Mouse (Mus musculus): ENCODE measurements around the gene Trak1. TPM values are rescaled to one million over a fixed set of nuclear protein-coding genes. Genes with fewer than 3 reads are reported as not detected.

The Trak1 gene
- polyA plus RNA-seq, 1 experiment from 2014 or later = 37.3 TPM

GRCm38 (mm10) chr9:121298065-121298398 is 730 bp downstream of the Trak1 start:
- 3% methylated on average over 7 of the region's 7 CpGs for WGBS
- H3K27me3 ChIP-seq (replicated peaks) = peaks cover 5% of the 10 kb centered on the region; the same call in 1 of the 2 replicates
- H3K9me3 ChIP-seq (replicated peaks) = no peaks in the 10 kb centered on the region
- H3K4me1 ChIP-seq (replicated peaks) = peaks cover 35% of the 10 kb centered on the region
- no peak for ATAC-seq (ENCODE audit: insufficient number of reproducible peaks, low FRiP score)
- no peaks in the 10 kb centered on the region for H3K36me3 ChIP-seq
- peak overlapping the region; percentile 91 for H3K4me3 ChIP-seq
- peak overlapping the region; percentile 93 for H3K4me2 ChIP-seq
- H3K9ac ChIP-seq = peak overlapping the region; percentile 98
- peak overlapping the region; percentile 50 for H3K27ac ChIP-seq (ENCODE audit: poor library complexity, severe bottlenecking)

- WGBS = 33% methylated on average over 15 of the region's 15 CpGs
- peaks cover 40% of the 10 kb centered on the region for H3K4me1 ChIP-seq (replicated peaks)
- no peaks in the 10 kb centered on the region for H3K9me3 ChIP-seq (replicated peaks)
- no peaks in the 10 kb centered on the region for H3K36me3 ChIP-seq
- H3K4me3 ChIP-seq = peak overlapping the region; percentile 91
- H3K27me3 ChIP-seq (replicated peaks) = peaks cover 5% of the 10 kb centered on the region; the same call in 1 of the 2 replicates
- peak overlapping the region; percentile 50 for H3K27ac ChIP-seq (ENCODE audit: poor library complexity, severe bottlenecking)
- H3K4me2 ChIP-seq = peak overlapping the region; percentile 93
- peak overlapping the region; percentile 98 for H3K9ac ChIP-seq
- ATAC-seq (ENCODE audit: insufficient number of reproducible peaks, low FRiP score) = no peak
Observed at GRCm38 (mm10) chr9:121298411-121299091, 1.2 kb downstream of the Trak1 start.

- Histone ChIP-seq H3K4me1 (replicated peaks) (peaks cover 47% of the 10 kb centered on the region), H3K9ac (no peak overlapping the region)
Observed at GRCm38 (mm10) chr9:121299223-121299755, 2.0 kb downstream of the Trak1 start.

GRCm38 (mm10) chr9:121299976-121300570 is 2.8 kb downstream of the Trak1 start:
- H3K27me3 ChIP-seq (replicated peaks) = peaks cover 5% of the 10 kb centered on the region; the same call in 1 of the 2 replicates
- H3K9me3 ChIP-seq (replicated peaks) = no peaks in the 10 kb centered on the region
- 0 out of 2 replicates have a peak overlapping the region, but pooled peaks have one; percentile 3 for H3K9ac ChIP-seq
- no peak overlapping the region for H3K4me3 ChIP-seq
- H3K4me2 ChIP-seq = peak overlapping the region; percentile 93; the same call in 1 of the 2 replicates
- WGBS = 72% methylated on average over 19 of the region's 19 CpGs
- peaks cover 48% of the 10 kb centered on the region for H3K4me1 ChIP-seq (replicated peaks)
- no peak overlapping the region for H3K27ac ChIP-seq (ENCODE audit: poor library complexity, severe bottlenecking)
- no peaks in the 10 kb centered on the region for H3K36me3 ChIP-seq
- no peak for ATAC-seq (ENCODE audit: insufficient number of reproducible peaks, low FRiP score)

More at GRCm38 (mm10) chr9:121299223-121299755, 2.0 kb downstream of the Trak1 start:
- no peaks in the 10 kb centered on the region for H3K9me3 ChIP-seq (replicated peaks)
- peaks cover 5% of the 10 kb centered on the region; the same call in 1 of the 2 replicates for H3K27me3 ChIP-seq (replicated peaks)
- 66% methylated on average over 9 of the region's 9 CpGs for WGBS
- peak overlapping the region; percentile 91 for H3K4me3 ChIP-seq
- no peaks in the 10 kb centered on the region for H3K36me3 ChIP-seq
- no peak overlapping the region for H3K27ac ChIP-seq (ENCODE audit: poor library complexity, severe bottlenecking)
- ATAC-seq (ENCODE audit: insufficient number of reproducible peaks, low FRiP score) = no peak
- H3K4me2 ChIP-seq = peak overlapping the region; percentile 93

GRCm38 (mm10) chr9:121301041-121301920 is 4.0 kb downstream of the Trak1 start:
- H3K9me3 ChIP-seq (replicated peaks) = no peaks in the 10 kb centered on the region
- H3K4me1 ChIP-seq (replicated peaks) = peaks cover 48% of the 10 kb centered on the region
- no peak overlapping the region; the same call in 1 of the 2 replicates for H3K4me2 ChIP-seq
- WGBS = 76% methylated on average over 22 of the region's 22 CpGs
- H3K4me3 ChIP-seq = no peak overlapping the region
- H3K27ac ChIP-seq (ENCODE audit: poor library complexity, severe bottlenecking) = no peak overlapping the region
- ATAC-seq (ENCODE audit: insufficient number of reproducible peaks, low FRiP score) = no peak
- H3K27me3 ChIP-seq (replicated peaks) = peaks cover 5% of the 10 kb centered on the region; the same call in 1 of the 2 replicates
- no peaks in the 10 kb centered on the region for H3K36me3 ChIP-seq
- H3K9ac ChIP-seq = 0 out of 2 replicates have a peak overlapping the region, but pooled peaks have one; percentile 1

- Histone ChIP-seq H3K27me3 (replicated peaks) (no peaks in the 10 kb centered on the region), H3K4me1 (replicated peaks) (peaks cover 48% of the 10 kb centered on the region), H3K9ac (no peak overlapping the region), H3K4me3 (no peak overlapping the region), H3K9me3 (replicated peaks) (no peaks in the 10 kb centered on the region), H3K4me2 (no peak overlapping the region), H3K27ac (ENCODE audit: poor library complexity, severe bottlenecking) (no peak overlapping the region), H3K36me3 (no peaks in the 10 kb centered on the region)
- 81% methylated on average over 7 of the region's 8 CpGs for WGBS
- ATAC-seq (ENCODE audit: insufficient number of reproducible peaks, low FRiP score) = no peak
Observed at GRCm38 (mm10) chr9:121302543-121302942, 5.2 kb downstream of the Trak1 start.

- Histone ChIP-seq H3K4me1 (replicated peaks) (peaks cover 48% of the 10 kb centered on the region), H3K4me3 (no peak overlapping the region), H3K36me3 (no peaks in the 10 kb centered on the region), H3K9me3 (replicated peaks) (no peaks in the 10 kb centered on the region), H3K4me2 (no peak overlapping the region), H3K27ac (ENCODE audit: poor library complexity, severe bottlenecking) (no peak overlapping the region), H3K27me3 (replicated peaks) (no peaks in the 10 kb centered on the region), H3K9ac (no peak overlapping the region)
- no peak for ATAC-seq (ENCODE audit: insufficient number of reproducible peaks, low FRiP score)
- 59% methylated on average over 6 of the region's 6 CpGs for WGBS
Observed at GRCm38 (mm10) chr9:121303086-121303485, 5.8 kb downstream of the Trak1 start.

- Histone ChIP-seq H3K9ac (no peak overlapping the region), H3K4me3 (no peak overlapping the region), H3K27me3 (replicated peaks) (no peaks in the 10 kb centered on the region), H3K9me3 (replicated peaks) (no peaks in the 10 kb centered on the region), H3K4me2 (no peak overlapping the region), H3K27ac (ENCODE audit: poor library complexity, severe bottlenecking) (no peak overlapping the region), H3K36me3 (no peaks in the 10 kb centered on the region), H3K4me1 (replicated peaks) (peaks cover 43% of the 10 kb centered on the region)
- 52% methylated on average over 9 of the region's 9 CpGs for WGBS
- ATAC-seq (ENCODE audit: insufficient number of reproducible peaks, low FRiP score) = no peak
Observed at GRCm38 (mm10) chr9:121303748-121304147, 6.4 kb downstream of the Trak1 start.

- no peak for ATAC-seq (ENCODE audit: insufficient number of reproducible peaks, low FRiP score)
- no peak overlapping the region for H3K9ac ChIP-seq
- WGBS = 87% methylated on average over 10 of the region's 10 CpGs
- no peak overlapping the region for H3K27ac ChIP-seq (ENCODE audit: poor library complexity, severe bottlenecking)
- peaks cover 42% of the 10 kb centered on the region for H3K4me1 ChIP-seq (replicated peaks)
- H3K27me3 ChIP-seq (replicated peaks) = no peaks in the 10 kb centered on the region
- H3K4me3 ChIP-seq = no peak overlapping the region
- H3K4me2 ChIP-seq = no peak overlapping the region
- H3K9me3 ChIP-seq (replicated peaks) = no peaks in the 10 kb centered on the region
- no peaks in the 10 kb centered on the region for H3K36me3 ChIP-seq
Observed at GRCm38 (mm10) chr9:121304520-121304919, 7.2 kb downstream of the Trak1 start.

GRCm38 (mm10) chr9:121305456-121305855 is 8.2 kb downstream of the Trak1 start:
- WGBS = 89% methylated on average over 4 of the region's 4 CpGs
- Histone ChIP-seq H3K4me2 (no peak overlapping the region), H3K9ac (no peak overlapping the region), H3K4me1 (replicated peaks) (peaks cover 42% of the 10 kb centered on the region), H3K27me3 (replicated peaks) (no peaks in the 10 kb centered on the region), H3K27ac (ENCODE audit: poor library complexity, severe bottlenecking) (no peak overlapping the region), H3K36me3 (no peaks in the 10 kb centered on the region), H3K4me3 (no peak overlapping the region), H3K9me3 (replicated peaks) (no peaks in the 10 kb centered on the region)
- no peak for ATAC-seq (ENCODE audit: insufficient number of reproducible peaks, low FRiP score)

- H3K36me3 ChIP-seq = no peaks in the 10 kb centered on the region
- no peaks in the 10 kb centered on the region for H3K9me3 ChIP-seq (replicated peaks)
- no peak overlapping the region for H3K4me3 ChIP-seq
- H3K27ac ChIP-seq (ENCODE audit: poor library complexity, severe bottlenecking) = no peak overlapping the region
- 51% methylated on average over 4 of the region's 4 CpGs for WGBS
- no peak for ATAC-seq (ENCODE audit: insufficient number of reproducible peaks, low FRiP score)
- H3K27me3 ChIP-seq (replicated peaks) = no peaks in the 10 kb centered on the region
- H3K4me1 ChIP-seq (replicated peaks) = peaks cover 49% of the 10 kb centered on the region
- no peak overlapping the region for H3K9ac ChIP-seq
- no peak overlapping the region for H3K4me2 ChIP-seq
Observed at GRCm38 (mm10) chr9:121309287-121309686, 12.0 kb downstream of the Trak1 start.

Measured in heart, embryonic 12.5 days (tissue).